Mouse (Mus musculus): ENCODE results near the gene Tbrg4.

DNA sequence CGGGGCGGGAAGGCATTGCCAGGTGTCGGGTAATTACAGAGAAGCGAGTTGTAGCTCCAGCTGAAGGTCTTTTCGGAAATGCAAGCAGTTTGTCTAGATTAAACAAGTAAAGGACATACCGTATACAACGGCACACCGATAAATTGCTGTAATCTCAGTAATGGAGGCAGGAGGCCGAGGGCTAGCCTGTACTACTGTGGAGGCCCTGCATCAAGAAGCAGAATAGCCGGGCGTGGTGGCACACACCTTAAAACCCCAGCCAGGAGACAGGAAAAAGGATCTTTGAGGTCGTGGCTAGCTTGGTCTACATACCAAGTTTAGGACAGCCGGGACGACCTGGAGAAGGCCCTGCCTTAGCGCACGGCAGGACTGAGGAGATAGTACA is 513 bp upstream of the Tbrg4 start:
- TF ChIP-seq CTCF (IDR thresholded peaks at IDR 0.05; ENCODE audit: low read depth) (no peak), EP300 (IDR thresholded peaks at IDR 0.05; ENCODE audit: low read depth) (no peak)

All from liver, postnatal 0 days (tissue).